Mouse (Mus musculus) layer of hippocampus, adult 9-10 months (tissue): ENCODE data around the gene Bptf.
"Not testable (repeated sequence)": the region's sequence is repeated elsewhere in the genome, so short reads cannot be mapped to it uniquely, and the experiment has no call there.

Experiments
- DNase-seq: peaks from one replicate; pipeline ENCODE4 v3.0.0; 2022; ENCODE audit warnings: low spot score

Gene Bptf

GRCm38 (mm10) chr11:107131749-107132421 lies at the start of gene Bptf:
Gene Bptf (minus strand): TSS chr11:107132127.
- no peak for DNase-seq

GRCm38 (mm10) chr11:107161215-107161614 lies 29.3 kb upstream of the Bptf start:
- DNase-seq = no peak

- DNase-seq = no peak
Observed at GRCm38 (mm10) chr11:107159034-107159433, 27.1 kb upstream of the Bptf start.

GRCm38 (mm10) chr11:107156977-107157642 lies 25.2 kb upstream of the Bptf start:
- DNase-seq = no peak

GRCm38 (mm10) chr11:107155292-107155691 lies 23.4 kb upstream of the Bptf start:
- no peak for DNase-seq

GRCm38 (mm10) chr11:107154431-107154830 lies 22.5 kb upstream of the Bptf start:
- DNase-seq = no peak

- DNase-seq = no peak
Observed at GRCm38 (mm10) chr11:107153645-107154044, 21.7 kb upstream of the Bptf start.

- no peak for DNase-seq
Observed at GRCm38 (mm10) chr11:107151809-107152208, 19.9 kb upstream of the Bptf start.

GRCm38 (mm10) chr11:107143956-107144355 lies 12.0 kb upstream of the Bptf start:
- not testable (repeated sequence) for DNase-seq

GRCm38 (mm10) chr11:107142382-107142781 lies 10.5 kb upstream of the Bptf start:
- DNase-seq = no peak

GRCm38 (mm10) chr11:107140756-107141155 lies 8.8 kb upstream of the Bptf start:
- no peak for DNase-seq

GRCm38 (mm10) chr11:107138633-107139032 lies 6.7 kb upstream of the Bptf start:
- DNase-seq = no peak

- DNase-seq = no peak
Observed at GRCm38 (mm10) chr11:107137593-107137992, 5.7 kb upstream of the Bptf start.

GRCm38 (mm10) chr11:107136458-107136857 lies 4.5 kb upstream of the Bptf start:
- DNase-seq = not testable (repeated sequence)

- DNase-seq = no peak
Observed at GRCm38 (mm10) chr11:107135741-107136140, 3.8 kb upstream of the Bptf start.

- DNase-seq = no peak
Observed at GRCm38 (mm10) chr11:107132426-107132825, 499 bp upstream of the Bptf start.

- DNase-seq = no peak
Observed at GRCm38 (mm10) chr11:107130879-107131748, 813 bp downstream of the Bptf start.

GRCm38 (mm10) chr11:107130221-107130788 lies 1.6 kb downstream of the Bptf start:
- no peak for DNase-seq

- DNase-seq = no peak
Observed at GRCm38 (mm10) chr11:107129641-107130040, 2.3 kb downstream of the Bptf start.

- not testable (repeated sequence) for DNase-seq
Observed at GRCm38 (mm10) chr11:107126716-107127115, 5.2 kb downstream of the Bptf start.

GRCm38 (mm10) chr11:107125011-107125410 lies 6.9 kb downstream of the Bptf start:
- no peak for DNase-seq

- no peak for DNase-seq
Observed at GRCm38 (mm10) chr11:107124327-107124731, 7.6 kb downstream of the Bptf start.
